8 mouse cellular contexts compared by ENCODE assay signal in the genomic region with DNA sequence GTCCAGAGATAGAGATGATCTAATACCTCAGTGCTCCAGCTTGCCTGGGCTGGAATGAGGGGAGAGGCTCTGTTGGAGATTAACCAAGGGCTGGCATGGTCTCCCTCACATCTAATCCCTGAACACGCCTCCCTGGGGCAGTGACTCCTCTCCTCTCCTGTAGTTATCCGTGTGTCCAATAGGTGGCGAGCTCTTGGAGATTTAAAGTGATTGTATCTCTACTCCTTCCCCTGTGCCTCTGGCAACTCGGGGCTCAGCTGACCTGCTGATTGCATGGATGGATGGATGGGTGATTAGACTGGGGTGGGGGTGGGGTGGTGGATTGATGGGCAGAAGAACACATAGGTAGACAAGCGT. TPM values are rescaled to one million over a fixed set of nuclear protein-coding genes. Genes with fewer than 3 reads are reported as not detected.
DNase-seq lines count a peak whose midpoint lies in the region; ATAC-seq and TF ChIP-seq lines count a peak whose summit lies in the region.

No protein-coding gene starts in this region.

- H3K36me3 ChIP-seq in forebrain, embryonic 14.5 days (ENCODE audit: control insufficient read depth, insufficient read depth, low read length) = 0 out of 2 replicates have a peak, but pooled peaks cover 2% of the 10 kb centered on the region
- no peaks in the 10 kb centered on the region for H3K36me3 ChIP-seq in forebrain, embryonic 10.5 days (replicated peaks)
- H3K36me3 ChIP-seq in kidney, embryonic 16.5 days (ENCODE audit: insufficient read depth, low read length) = no peaks in the 10 kb centered on the region

- DNase-seq in forebrain, embryonic 14.5 days (ENCODE audit: low spot score) = peak; percentile 78
- no peak for DNase-seq in forebrain, embryonic 10.5 days (ENCODE audit: extremely low spot score, low spot score)
- peak; percentile 79 for DNase-seq in 3T3-L1 (ENCODE audit: low read depth, low spot score)
- peak; percentile 92 for DNase-seq in gastrocnemius, adult 2 months
- DNase-seq in lung, postnatal 14 days = peak; percentile 71
- peak; percentile 66 for DNase-seq in thymus, postnatal 14 days

- TF ChIP-seq POLR2A in bone marrow macrophage, adult 2 months (IDR thresholded peaks at IDR 0.05; ENCODE audit: borderline replicate concordance, low read depth, low read length) = no peak

- intact Hi-C loops in gastrocnemius, adult 2 months (cut with DNase I) = no loop called here

- no peak overlapping the region for H3K4me3 ChIP-seq in forebrain, embryonic 14.5 days (ENCODE audit: low read depth, low read length)
- no peak overlapping the region for H3K4me3 ChIP-seq in forebrain, embryonic 10.5 days
- no peak overlapping the region for H3K4me3 ChIP-seq in bone marrow macrophage, adult 2 months (ENCODE audit: insufficient read depth, low read length)
- peak overlapping the region; percentile 76 for H3K4me3 ChIP-seq in gastrocnemius, adult 2 months
- no peak overlapping the region for H3K4me3 ChIP-seq in kidney, embryonic 16.5 days (ENCODE audit: low read length)

- no peak for ATAC-seq in forebrain, embryonic 14.5 days
- peak; percentile 5; the same call in 1 of the 2 replicates for ATAC-seq in kidney, embryonic 16.5 days (ENCODE audit: low FRiP score, low TSS enrichment)

- no peak overlapping the region for H3K9ac ChIP-seq in forebrain, embryonic 14.5 days (ENCODE audit: low read length)
- H3K9ac ChIP-seq in kidney, embryonic 16.5 days (replicated peaks; ENCODE audit: low read length) = no peak overlapping the region

- H3K27me3 ChIP-seq in forebrain, embryonic 14.5 days (replicated peaks; ENCODE audit: control insufficient read depth, insufficient read depth, low read length) = no peaks in the 10 kb centered on the region
- H3K27me3 ChIP-seq in forebrain, embryonic 10.5 days (ENCODE audit: poor library complexity, severe bottlenecking) = peaks cover 75% of the 10 kb centered on the region
- no peaks in the 10 kb centered on the region for H3K27me3 ChIP-seq in kidney, embryonic 16.5 days (ENCODE audit: insufficient read depth, low read length)

- no peaks in the 10 kb centered on the region for H3K9me3 ChIP-seq in forebrain, embryonic 14.5 days (replicated peaks; ENCODE audit: control insufficient read depth, low read length)
- H3K9me3 ChIP-seq in forebrain, embryonic 10.5 days = no peaks in the 10 kb centered on the region
- H3K9me3 ChIP-seq in kidney, embryonic 16.5 days (ENCODE audit: low read length) = no peaks in the 10 kb centered on the region

- peak; percentile 39 for TF ChIP-seq CTCF in bone marrow macrophage, adult 2 months (IDR thresholded peaks at IDR 0.05; ENCODE audit: low read depth, low read length)
- TF ChIP-seq CTCF in gastrocnemius, adult 2 months (IDR thresholded peaks at IDR 0.05) = peak; percentile 69

- H3K4me1 ChIP-seq in forebrain, embryonic 14.5 days (ENCODE audit: control insufficient read depth, insufficient read depth, low read length) = peaks cover 28% of the 10 kb centered on the region
- H3K4me1 ChIP-seq in forebrain, embryonic 10.5 days = peaks cover 71% of the 10 kb centered on the region
- H3K4me1 ChIP-seq in bone marrow macrophage, adult 2 months (ENCODE audit: control insufficient read depth, insufficient read depth, low read length) = peaks cover 14% of the 10 kb centered on the region
- H3K4me1 ChIP-seq in kidney, embryonic 16.5 days (ENCODE audit: insufficient read depth, low read length) = peaks cover 60% of the 10 kb centered on the region

- no peak overlapping the region for H3K27ac ChIP-seq in forebrain, embryonic 14.5 days (ENCODE audit: low read depth, low read length)
- no peak overlapping the region for H3K27ac ChIP-seq in forebrain, embryonic 10.5 days
- H3K27ac ChIP-seq in bone marrow macrophage, adult 2 months (ENCODE audit: insufficient read depth, low read depth, low read length) = no peak overlapping the region
- H3K27ac ChIP-seq in gastrocnemius, adult 2 months = peak overlapping the region; percentile 97
- H3K27ac ChIP-seq in kidney, embryonic 16.5 days (ENCODE audit: low read length) = peak overlapping the region; percentile 47; the same call in 1 of the 2 replicates

- 8% methylated on average over 5 of the region's 5 CpGs for WGBS in forebrain, embryonic 14.5 days
- 11% methylated on average over 5 of the region's 5 CpGs for WGBS in forebrain, embryonic 10.5 days
- WGBS in kidney, embryonic 16.5 days = 17% methylated on average over 5 of the region's 5 CpGs

- no peak overlapping the region for H3K4me2 ChIP-seq in forebrain, embryonic 14.5 days (ENCODE audit: low read length)
- no peak overlapping the region for H3K4me2 ChIP-seq in kidney, embryonic 16.5 days (replicated peaks; ENCODE audit: low read depth, low read length)

RNA-seq across cellular contexts. Expression of gene Usp2, which starts 9.9 kb away (rescaled TPM):
- polyA plus RNA-seq in forebrain, embryonic 14.5 days (2014; fragmentation: Nextera tagmentation; extraction: Ambion mirVana) = 6.9 and 8.2 TPM in 2 replicates
- 12.7 and 12.9 TPM in 2 replicates for polyA plus RNA-seq in forebrain, embryonic 10.5 days (2016; fragmentation: Nextera tagmentation; extraction: Ambion mirVana)
- 3.2 and 4.3 TPM in 2 replicates for polyA plus RNA-seq in bone marrow macrophage, adult 2 months (2012; ENCODE audit: insufficient read depth, insufficient read length, missing spikeins)
- total RNA-seq in gastrocnemius, adult 2 months (2021) = 100 to 1,000 TPM; 223 to 228 TPM
- 53.9 and 57.7 TPM in 2 replicates for polyA plus RNA-seq in kidney, embryonic 16.5 days (2015; fragmentation: Nextera tagmentation; extraction: Ambion mirVana)

RNA-seq across cellular contexts. Expression of gene Mfrp, which starts 24.8 kb away (rescaled TPM):
- 0.31 TPM in 1 of 2 replicates, not detected in the other for polyA plus RNA-seq in forebrain, embryonic 14.5 days (2014; fragmentation: Nextera tagmentation; extraction: Ambion mirVana)
- 0.15 and 0.26 TPM in 2 replicates for polyA plus RNA-seq in forebrain, embryonic 10.5 days (2016; fragmentation: Nextera tagmentation; extraction: Ambion mirVana)
- polyA plus RNA-seq in bone marrow macrophage, adult 2 months (2012; ENCODE audit: insufficient read depth, insufficient read length, missing spikeins) = not detected in 2 replicates
- not detected for total RNA-seq in gastrocnemius, adult 2 months (2021)
- polyA plus RNA-seq in kidney, embryonic 16.5 days (2015; fragmentation: Nextera tagmentation; extraction: Ambion mirVana) = 0.10 and 0.25 TPM in 2 replicates

RNA-seq across cellular contexts. Expression of gene C1qtnf5, which starts 30.3 kb away (rescaled TPM):
- 2.6 and 3.2 TPM in 2 replicates for polyA plus RNA-seq in forebrain, embryonic 14.5 days (2014; fragmentation: Nextera tagmentation; extraction: Ambion mirVana)
- not detected in 2 replicates for polyA plus RNA-seq in forebrain, embryonic 10.5 days (2016; fragmentation: Nextera tagmentation; extraction: Ambion mirVana)
- polyA plus RNA-seq in bone marrow macrophage, adult 2 months (2012; ENCODE audit: insufficient read depth, insufficient read length, missing spikeins) = not detected in 2 replicates
- total RNA-seq in gastrocnemius, adult 2 months (2021) = 1 to 10 TPM; 2.5 to 7.6 TPM
- 4.7 and 5.7 TPM in 2 replicates for polyA plus RNA-seq in kidney, embryonic 16.5 days (2015; fragmentation: Nextera tagmentation; extraction: Ambion mirVana)

RNA-seq across cellular contexts. Expression of gene Thy1, which starts 33.6 kb away (rescaled TPM):
- 3.6 and 5.0 TPM in 2 replicates for polyA plus RNA-seq in forebrain, embryonic 14.5 days (2014; fragmentation: Nextera tagmentation; extraction: Ambion mirVana)
- polyA plus RNA-seq in forebrain, embryonic 10.5 days (2016; fragmentation: Nextera tagmentation; extraction: Ambion mirVana) = not detected in 2 replicates
- 0.58 TPM in 1 of 2 replicates, not detected in the other for polyA plus RNA-seq in bone marrow macrophage, adult 2 months (2012; ENCODE audit: insufficient read depth, insufficient read length, missing spikeins)
- 1 to 10 TPM; 9.3 to 9.8 TPM for total RNA-seq in gastrocnemius, adult 2 months (2021)
- 7.7 and 10.5 TPM in 2 replicates for polyA plus RNA-seq in kidney, embryonic 16.5 days (2015; fragmentation: Nextera tagmentation; extraction: Ambion mirVana)

RNA-seq across cellular contexts. Expression of gene Gm49380, which starts 36.6 kb away (rescaled TPM):
- polyA plus RNA-seq in forebrain, embryonic 14.5 days (2014; fragmentation: Nextera tagmentation; extraction: Ambion mirVana) = 0.11 and 0.16 TPM in 2 replicates
- 0.06 and 0.36 TPM in 2 replicates for polyA plus RNA-seq in forebrain, embryonic 10.5 days (2016; fragmentation: Nextera tagmentation; extraction: Ambion mirVana)
- not detected in 2 replicates for polyA plus RNA-seq in bone marrow macrophage, adult 2 months (2012; ENCODE audit: insufficient read depth, insufficient read length, missing spikeins)
- 1 to 10 TPM in 1 of 2 experiments, under 1 TPM in 1; 0.71 to 1.4 TPM for total RNA-seq in gastrocnemius, adult 2 months (2021)
- polyA plus RNA-seq in kidney, embryonic 16.5 days (2015; fragmentation: Nextera tagmentation; extraction: Ambion mirVana) = 0.22 and 0.25 TPM in 2 replicates

Comparison
In these comparisons a context has a peak if more than half of its experiments do, and no peak if none do; other contexts are left out.
1. H3K27ac ChIP-seq: peak in gastrocnemius, adult 2 months (single experiment) and kidney, embryonic 16.5 days (single experiment); none in forebrain, embryonic 14.5 days (single experiment), forebrain, embryonic 10.5 days (single experiment) and bone marrow macrophage, adult 2 months (single experiment).